ENCODE assay signal across 8 mouse cellular contexts in the genomic region with DNA sequence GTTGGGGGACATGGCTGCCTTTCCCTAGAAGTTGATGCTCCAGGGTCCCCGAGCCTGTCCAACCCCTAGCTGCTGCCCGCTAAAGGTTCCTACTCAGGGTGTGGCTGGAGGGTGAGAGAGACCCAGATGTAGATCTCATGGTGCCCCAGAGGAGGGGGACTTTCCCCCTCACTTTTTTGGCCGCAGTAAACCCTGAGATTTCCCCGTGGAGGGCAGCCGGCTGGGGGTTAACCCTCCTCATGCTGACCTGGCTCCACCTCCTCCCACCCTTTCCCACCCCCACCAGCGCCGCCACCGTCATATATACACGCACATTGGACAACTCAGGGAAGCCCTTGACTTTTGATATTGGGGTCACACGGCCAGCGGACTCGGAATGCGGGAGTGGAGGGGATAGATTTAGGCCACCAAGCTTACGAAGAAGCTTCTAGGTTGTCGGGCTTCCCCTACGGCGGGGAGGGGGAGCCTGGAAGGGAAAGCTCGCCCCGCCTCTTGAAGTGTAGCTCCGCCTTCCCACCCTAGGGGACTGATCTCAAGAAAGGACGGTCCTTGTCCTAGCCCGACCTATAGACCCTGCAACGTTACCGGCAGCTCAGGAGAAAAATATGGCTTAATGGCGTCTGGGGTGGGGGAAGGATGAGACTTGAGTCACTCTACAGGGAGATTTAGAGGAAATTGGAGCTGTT. TPM values are rescaled to one million over a fixed set of nuclear protein-coding genes. Genes with fewer than 3 reads are reported as not detected.
DNase-seq lines count a peak whose midpoint lies in the region; ATAC-seq and TF ChIP-seq lines count a peak whose summit lies in the region.

No protein-coding gene starts in this region.

- peak overlapping the region; percentile 76 for H3K27ac ChIP-seq in liver, embryonic 14.5 days

- peak overlapping the region; percentile 64 to 68 for H3K4me3 ChIP-seq in liver, embryonic 14.5 days (ENCODE audit: insufficient read depth in 1 of 2, low read depth in 2 of 2, low read length in 2 of 2)

- H3K4me2 ChIP-seq in liver, embryonic 14.5 days (ENCODE audit: low read depth): peak overlapping the region; percentile 97

- WGBS in liver, embryonic 14.5 days (ENCODE audit: insufficient replicate concordance): 1% methylated on average over 25 of the region's 25 CpGs

- H3K27me3 ChIP-seq in liver, embryonic 14.5 days (ENCODE audit: control insufficient read depth, insufficient read depth, low read length): no peaks in the 10 kb centered on the region

- no peaks in the 10 kb centered on the region for H3K36me3 ChIP-seq in liver, embryonic 14.5 days (replicated peaks; ENCODE audit: control insufficient read depth, insufficient read depth, low read depth)

- H3K4me1 ChIP-seq in liver, embryonic 14.5 days (replicated peaks; ENCODE audit: control insufficient read depth in 2 of 2, insufficient read depth in 2 of 2, low read length in 1 of 2): peaks cover 10 to 13% of the 10 kb centered on the region in 2 experiments

- intact Hi-C loops in left cerebral cortex, postnatal 36 days (cut with DNase I): loop anchor here (2.0 to 5.0 kb wide), 3 partner anchors 31 to 364 kb away; a partner anchor contains a TSS
- intact Hi-C loops in gastrocnemius, postnatal 14 days (cut with DNase I; ENCODE audit: low total_unique reads): loop anchor here (2.0 to 10.0 kb wide), 2 partner anchors 21 to 91 kb away; a partner anchor contains a TSS

- DNase-seq in left cerebral cortex, postnatal 36 days (ENCODE audit: low spot score in 2 of 2): peak; percentile 11 to 22
- no peak for DNase-seq in left cerebral cortex, adult 8-10 months (ENCODE audit: low spot score in 2 of 2)
- DNase-seq in cerebellum, postnatal 25 days: peak; percentile 19 to 38
- peak; percentile 81 for DNase-seq in gastrocnemius, postnatal 14 days
- DNase-seq in induced T-regulatory cell, adult 2 months (ENCODE audit: low read depth): peak; percentile 92
- peak in 2 of 3 experiments; percentile 55 to 59 for DNase-seq in liver, embryonic 14.5 days (ENCODE audit: low read depth in 3 of 3, low spot score in 3 of 3)
- DNase-seq in neural tube, embryonic 10.5 days (ENCODE audit: extremely low spot score, low spot score): peak; percentile 66
- peak; percentile 71 to 78 for DNase-seq in thymus, adult 18-20 months

- ATAC-seq in liver, embryonic 14.5 days (ENCODE audit: insufficient read depth): peak; percentile 62

- H3K9me3 ChIP-seq in liver, embryonic 14.5 days (ENCODE audit: control insufficient read depth, low read length): no peaks in the 10 kb centered on the region

- no peak for TF ChIP-seq EP300 in liver, embryonic 14.5 days (IDR thresholded peaks at IDR 0.05; ENCODE audit: low read depth)

- no peak for TF ChIP-seq CTCF in liver, embryonic 14.5 days (IDR thresholded peaks at IDR 0.05; ENCODE audit: low read depth)

- H3K9ac ChIP-seq in liver, embryonic 14.5 days (replicated peaks): peak overlapping the region; percentile 79

RNA-seq across cellular contexts. Expression of a gene that starts 0.9 kb away (rescaled TPM):
- total RNA-seq in left cerebral cortex, postnatal 36 days (2021): 10 to 100 TPM in 1 of 2 experiments, 1 to 10 TPM in 1; 9.0 to 12.7 TPM
- total RNA-seq in left cerebral cortex, adult 8-10 months (2022): 10 to 100 TPM; 13.5 to 17.1 (median 15.0) TPM
- 10 to 100 TPM; 16.1 to 16.6 TPM for total RNA-seq in gastrocnemius, postnatal 14 days (2021)
- polyA plus RNA-seq in liver, embryonic 14.5 days (2012; rRNA removed): 10.9 TPM in 2 replicates
- polyA plus RNA-seq in liver, embryonic 14.5 days (2014; fragmentation: Nextera tagmentation; extraction: Ambion mirVana): 10.2 and 12.4 TPM in 2 replicates

RNA-seq across cellular contexts. Expression of a gene that starts 22.7 kb away (rescaled TPM):
- 100 to 1,000 TPM; 285 to 320 TPM for total RNA-seq in left cerebral cortex, postnatal 36 days (2021)
- 100 to 1,000 TPM; 295 to 337 (median 306) TPM for total RNA-seq in left cerebral cortex, adult 8-10 months (2022)
- 100 to 1,000 TPM in 1 of 2 experiments, 10 to 100 TPM in 1; 73.8 to 101 TPM for total RNA-seq in gastrocnemius, postnatal 14 days (2021)
- polyA plus RNA-seq in liver, embryonic 14.5 days (2012; rRNA removed): 14.1 and 18.2 TPM in 2 replicates
- polyA plus RNA-seq in liver, embryonic 14.5 days (2014; fragmentation: Nextera tagmentation; extraction: Ambion mirVana): 13.2 and 16.1 TPM in 2 replicates

RNA-seq across cellular contexts. Expression of a gene that starts 23.0 kb away (rescaled TPM):
- 1 to 10 TPM; 3.5 to 3.9 TPM for total RNA-seq in left cerebral cortex, postnatal 36 days (2021)
- 1 to 10 TPM; 4.7 to 6.1 (median 5.1) TPM for total RNA-seq in left cerebral cortex, adult 8-10 months (2022)
- 1 to 10 TPM; 2.3 to 2.7 TPM for total RNA-seq in gastrocnemius, postnatal 14 days (2021)
- 5.0 and 5.5 TPM in 2 replicates for polyA plus RNA-seq in liver, embryonic 14.5 days (2012; rRNA removed)
- polyA plus RNA-seq in liver, embryonic 14.5 days (2014; fragmentation: Nextera tagmentation; extraction: Ambion mirVana): 5.6 and 5.7 TPM in 2 replicates

RNA-seq across cellular contexts. Expression of a gene that starts 24.7 kb away (rescaled TPM):
- total RNA-seq in left cerebral cortex, postnatal 36 days (2021): 10 to 100 TPM; 39.7 to 40.5 TPM
- 10 to 100 TPM; 36.5 to 55.0 (median 45.5) TPM for total RNA-seq in left cerebral cortex, adult 8-10 months (2022)
- 1 to 10 TPM; 4.9 to 5.5 TPM for total RNA-seq in gastrocnemius, postnatal 14 days (2021)
- polyA plus RNA-seq in liver, embryonic 14.5 days (2012; rRNA removed): 4.0 and 4.1 TPM in 2 replicates
- 0.88 and 1.1 TPM in 2 replicates for polyA plus RNA-seq in liver, embryonic 14.5 days (2014; fragmentation: Nextera tagmentation; extraction: Ambion mirVana)

Comparison
In these comparisons a context has a peak if more than half of its experiments do, and no peak if none do; other contexts are left out.
1. DNase-seq: peak in left cerebral cortex, postnatal 36 days (2 of 2), cerebellum, postnatal 25 days (2 of 2), gastrocnemius, postnatal 14 days (single experiment), induced T-regulatory cell, adult 2 months (single experiment), liver, embryonic 14.5 days (2 of 3), neural tube, embryonic 10.5 days (single experiment) and thymus, adult 18-20 months (2 of 2); none in left cerebral cortex, adult 8-10 months (0 of 2).